Mouse (Mus musculus) C2C12 (cell line): ENCODE measurements at regions not wholly inside any gene's neighbourhood (a gene's known extent, or its start where the extent isn't known, plus 50 kb on each side); places are given as distances from the start of the nearest gene placed in this dataset.

Experiments used
- H3K27me3 ChIP-seq: one replicate; pipeline ENCODE4 v1.6.1; 2011; ENCODE audit not compliant: control insufficient read depth, insufficient read depth, insufficient read length
- H3K36me3 ChIP-seq: one replicate; pipeline ENCODE4 v1.6.1; 2011; ENCODE audit not compliant: control insufficient read depth, insufficient read depth
- H3K4me3 ChIP-seq: one replicate; pipeline ENCODE4 v1.5.1; 2011; ENCODE audit warnings: mild to moderate bottlenecking, control low read depth; ENCODE audit not compliant: poor library complexity, insufficient read depth, severe bottlenecking
- H3K79me2 ChIP-seq: one replicate; pipeline ENCODE4 v1.6.1; 2011; ENCODE audit not compliant: control insufficient read depth, insufficient read depth
- H3K79me3 ChIP-seq: one replicate; pipeline ENCODE4 v1.6.1; 2011; ENCODE audit warnings: low read depth, control low read depth
- H3ac ChIP-seq: one replicate; pipeline ENCODE3; 2011; ENCODE audit warnings: low read depth; ENCODE audit not compliant: control insufficient read depth, insufficient read length
- CEBPB ChIP-seq: IDR thresholded peaks from one replicate; pipeline ENCODE4 v1.6.1; 2011; ENCODE audit warnings: low read depth, mild to moderate bottlenecking, control low read depth, moderate library complexity
- CTCF ChIP-seq: IDR thresholded peaks from one replicate; pipeline ENCODE4 v1.5.1; 2011; ENCODE audit not compliant: control insufficient read depth, insufficient read depth, insufficient read length
- FOSL1 ChIP-seq: IDR thresholded peaks from one replicate; pipeline ENCODE4 v1.8.0; 2011; ENCODE audit warnings: mild to moderate bottlenecking, low read length; ENCODE audit not compliant: poor library complexity, insufficient read depth, severe bottlenecking
- MAX ChIP-seq: IDR thresholded peaks from one replicate; pipeline ENCODE4 v1.6.1; 2011; ENCODE audit warnings: mild to moderate bottlenecking, control low read depth
- MYOD1 ChIP-seq: IDR thresholded peaks from one replicate; pipeline ENCODE4 v1.6.1; 2011; ENCODE audit warnings: low read depth; ENCODE audit not compliant: control insufficient read depth, insufficient read length
- MYOG ChIP-seq: IDR thresholded peaks from one replicate; pipeline ENCODE4 v1.6.1; 2011; ENCODE audit not compliant: control insufficient read depth, insufficient read length; ENCODE audit errors: extremely low read depth
- USF1 ChIP-seq: IDR thresholded peaks from one replicate; pipeline ENCODE4 v1.6.1; 2011; ENCODE audit warnings: low read depth, mild to moderate bottlenecking, control low read depth, moderate library complexity

- H3ac ChIP-seq = no peak overlapping the region
- H3K4me3 ChIP-seq = no peak overlapping the region
- peaks cover 18% of the 10 kb centered on the region for H3K27me3 ChIP-seq
- H3K79me2 ChIP-seq = no peaks in the 10 kb centered on the region
- no peak for TF ChIP-seq MAX
- peak; percentile 44 for TF ChIP-seq CTCF
- no peak for TF ChIP-seq FOSL1
- TF ChIP-seq MYOG = no peak
- no peak for TF ChIP-seq CEBPB
- H3K36me3 ChIP-seq = no peaks in the 10 kb centered on the region
- H3K79me3 ChIP-seq = no peaks in the 10 kb centered on the region
Observed at GRCm38 (mm10) chr1:155025862-155026478, 73.5 kb downstream of the Ier5 start.

- Histone ChIP-seq H3ac (no peak overlapping the region), H3K36me3 (no peaks in the 10 kb centered on the region), H3K79me3 (no peaks in the 10 kb centered on the region), H3K27me3 (peaks cover 22% of the 10 kb centered on the region), H3K4me3 (no peak overlapping the region), H3K79me2 (no peaks in the 10 kb centered on the region)
- TF ChIP-seq USF1 (no peak), CEBPB (no peak), FOSL1 (no peak), MYOG (no peak), MYOD1 (no peak), CTCF (no peak), MAX (no peak)
Observed at GRCm38 (mm10) chr1:155023324-155023723, 76.1 kb downstream of the Ier5 start.

- H3K79me2 ChIP-seq = no peaks in the 10 kb centered on the region
- no peaks in the 10 kb centered on the region for H3K36me3 ChIP-seq
- H3ac ChIP-seq = no peak overlapping the region
- H3K4me3 ChIP-seq = no peak overlapping the region
- no peaks in the 10 kb centered on the region for H3K79me3 ChIP-seq
- peaks cover 20% of the 10 kb centered on the region for H3K27me3 ChIP-seq
- TF ChIP-seq CTCF (no peak), USF1 (no peak), MYOG (no peak), FOSL1 (no peak), MYOD1 (no peak), CEBPB (no peak), MAX (no peak)
Observed at GRCm38 (mm10) chr1:155015669-155016068, 83.8 kb downstream of the Ier5 start.

- no peak for TF ChIP-seq MAX
- no peak for TF ChIP-seq FOSL1
- no peak for TF ChIP-seq CEBPB
- H3K79me2 ChIP-seq = no peaks in the 10 kb centered on the region
- H3K27me3 ChIP-seq = peaks cover 25% of the 10 kb centered on the region
- no peak overlapping the region for H3ac ChIP-seq
- H3K79me3 ChIP-seq = no peaks in the 10 kb centered on the region
- no peaks in the 10 kb centered on the region for H3K36me3 ChIP-seq
- no peak overlapping the region for H3K4me3 ChIP-seq
Observed at GRCm38 (mm10) chr1:155014944-155015343, 84.5 kb downstream of the Ier5 start.

- Histone ChIP-seq H3K79me3 (no peaks in the 10 kb centered on the region), H3K79me2 (no peaks in the 10 kb centered on the region), H3ac (no peak overlapping the region), H3K27me3 (peaks cover 30% of the 10 kb centered on the region), H3K4me3 (no peak overlapping the region), H3K36me3 (no peaks in the 10 kb centered on the region)
- no peak for TF ChIP-seq CEBPB
- TF ChIP-seq MYOD1 = no peak
- no peak for TF ChIP-seq USF1
- TF ChIP-seq FOSL1 = no peak
- TF ChIP-seq MYOG = no peak
- TF ChIP-seq CTCF = no peak
- TF ChIP-seq MAX = no peak
Observed at GRCm38 (mm10) chr1:155013784-155014183, 85.7 kb downstream of the Ier5 start.

- Histone ChIP-seq H3K79me3 (no peaks in the 10 kb centered on the region), H3ac (no peak overlapping the region), H3K27me3 (peaks cover 30% of the 10 kb centered on the region), H3K4me3 (no peak overlapping the region), H3K79me2 (no peaks in the 10 kb centered on the region), H3K36me3 (no peaks in the 10 kb centered on the region)
- TF ChIP-seq FOSL1 = no peak
- TF ChIP-seq USF1 = no peak
- TF ChIP-seq MYOG = no peak
- TF ChIP-seq CEBPB = no peak
- TF ChIP-seq MYOD1 = no peak
- TF ChIP-seq MAX = no peak
Observed at GRCm38 (mm10) chr1:155013361-155013760, 86.1 kb downstream of the Ier5 start.
